Mouse (Mus musculus) CD4-positive naive resting alpha-beta T cell, adult 76 days (primary cell): ENCODE results near the gene Fads2. TPM values are rescaled to one million over a fixed set of nuclear protein-coding genes. Genes with fewer than 3 reads are reported as not detected.

Experiments used
- total RNA-seq: library from RNA; stranded (reverse); gene quantifications from one replicate; pipeline ENCODE4 v1.2.4, GENCODE M21; 2023

Gene Fads2
- 0.18 TPM for total RNA-seq

GRCm38 (mm10) chr19:10101341-10102053 is at the start of gene Fads2:
Fads2 (minus strand) TSS chr19:10101746.

GRCm38 (mm10) chr19:10041388-10042148 is 60.0 kb downstream of the Fads2 start, which contains the start of gene Fads3:
Fads3 (plus strand) TSS chr19:10041569.

Other genes starting within 250 kb of the Fads2 start
- 35.4 TPM for gene Incenp, start 202.2 kb downstream of the Fads2 start, total RNA-seq
- gene Fth1, start 121.1 kb downstream of the Fads2 start, total RNA-seq = 1,083 TPM
- gene Best1, start 100.1 kb downstream of the Fads2 start, total RNA-seq = not detected
- 0.73 TPM for gene Rab3il1, start 100.1 kb downstream of the Fads2 start, total RNA-seq
- gene Fads3, start 60.2 kb downstream of the Fads2 start, total RNA-seq = 0.64 TPM
- gene Fads1, start 81.1 kb upstream of the Fads2 start, total RNA-seq = 12.7 TPM
- gene Tmem258, start 102.3 kb upstream of the Fads2 start, total RNA-seq = 101 TPM
- 21.3 TPM for gene Fen1, start 102.4 kb upstream of the Fads2 start, total RNA-seq
- gene Myrf, start 139.0 kb upstream of the Fads2 start, total RNA-seq = not detected
- gene Dagla, start 203.1 kb upstream of the Fads2 start, total RNA-seq = not detected